Mouse (Mus musculus) midbrain, postnatal 0 days (tissue): ENCODE data around the gene Ldhb. TPM values are rescaled to one million over a fixed set of nuclear protein-coding genes. Genes with fewer than 3 reads are reported as not detected.

Source experiments
- ATAC-seq: fragments of 200-750 bp; cut with Nextera tagmentation; 2 replicates; pipeline ENCODE4 v1.8.0; 2017; ENCODE audit warnings: moderate number of reproducible peaks, mild to moderate bottlenecking, moderate TSS enrichment, moderate library complexity; ENCODE audit not compliant: low FRiP score
- DNase-seq: peaks from one replicate; pipeline ENCODE4 v3.0.0-alpha.2; 2015; ENCODE audit warnings: low spot score
- H3K27ac ChIP-seq: fragments of 300-500 bp; sonication (generic); 2 replicates; pipeline ENCODE4 v1.5.1; 2014; ENCODE audit warnings: low read depth, mild to moderate bottlenecking, low read length, mixed read lengths
- H3K27me3 ChIP-seq: fragments of 300-500 bp; sonication (generic); 2 replicates; pipeline ENCODE4 v1.6.1; 2014; ENCODE audit warnings: low read length, control low read depth, mixed read lengths; ENCODE audit not compliant: insufficient read depth
- H3K36me3 ChIP-seq: fragments of 300-500 bp; sonication (generic); 2 replicates; pipeline ENCODE4 v1.6.1; 2014; ENCODE audit warnings: low read length, control low read depth, mixed read lengths; ENCODE audit not compliant: insufficient read depth
- H3K4me1 ChIP-seq: fragments of 300-500 bp; sonication (generic); 2 replicates; pipeline ENCODE4 v1.6.1; 2014; ENCODE audit warnings: mild to moderate bottlenecking, control low read depth, antibody characterized with exemption, low read length, mixed read lengths; ENCODE audit not compliant: insufficient read depth
- H3K4me2 ChIP-seq: fragments of 300-500 bp; sonication (generic); 2 replicates; pipeline ENCODE4 v1.6.1; 2014; ENCODE audit warnings: low read depth, mild to moderate bottlenecking, low read length, mixed read lengths; ENCODE audit not compliant: poor library complexity, severe bottlenecking
- H3K4me3 ChIP-seq: fragments of 300-500 bp; sonication (generic); 2 replicates; pipeline ENCODE4 v1.5.1; 2014; ENCODE audit warnings: low read depth, mild to moderate bottlenecking, low read length, moderate library complexity
- H3K9ac ChIP-seq: fragments of 300-500 bp; sonication (generic); replicated peaks from 2 replicates; pipeline ENCODE4 v1.6.1; 2014; ENCODE audit warnings: mild to moderate bottlenecking, low read length, moderate library complexity, mixed read lengths; ENCODE audit not compliant: poor library complexity, severe bottlenecking
- H3K9me3 ChIP-seq: fragments of 300-500 bp; sonication (generic); 2 replicates; pipeline ENCODE4 v1.6.1; 2016; ENCODE audit warnings: low read length, control low read depth
- CTCF ChIP-seq: IDR thresholded peaks from 2 replicates; pipeline ENCODE4 v1.5.1; 2016; ENCODE audit warnings: antibody characterized with exemption, mild to moderate bottlenecking
- WGBS: fragments of 180-500 bp; shearing (Covaris S2); extraction: QIAGEN DNeasy Blood & Tissue Kit; methylation state at CpG from one replicate; pipeline ENCODE4 v1.1.7; 2014; 5-methylcytosine and 5-hydroxymethylcytosine counted together
- polyA plus RNA-seq: library from polyadenylated mRNA; unstranded; fragments of >200 nt; fragmentation: Nextera tagmentation; extraction: Ambion mirVana; gene quantifications from 2 replicates; pipeline ENCODE4 v1.2.1, GENCODE M21; 2015
- total RNA-seq: library from RNA; depleted of rRNA; stranded (reverse); fragments of >200 nt; gene quantifications from 2 replicates; pipeline ENCODE4 v1.2.3, GENCODE M21; 2014; rRNA removed

Ldhb gene
- total and polyA plus RNA-seq, 2 experiments from 2014 or later: 216 to 498 TPM

GRCm38 (mm10) chr6:142453311-142453710 lies 54.4 kb downstream of the Ldhb start:
- Histone ChIP-seq H3K9ac (no peak overlapping the region), H3K27ac (no peak overlapping the region), H3K36me3 (no peaks in the 10 kb centered on the region), H3K4me1 (no peaks in the 10 kb centered on the region; the same call in 1 of the 2 replicates), H3K4me3 (no peak overlapping the region), H3K9me3 (no peaks in the 10 kb centered on the region), H3K4me2 (no peak overlapping the region), H3K27me3 (no peaks in the 10 kb centered on the region)
- no peak for DNase-seq
- 84% methylated on average over 2 of the region's 2 CpGs for WGBS
- TF ChIP-seq CTCF: no peak
- ATAC-seq: no peak

- no peak overlapping the region for H3K27ac ChIP-seq
- no peak for DNase-seq
- ATAC-seq: no peak
- H3K4me3 ChIP-seq: no peak overlapping the region
- H3K9ac ChIP-seq: no peak overlapping the region
- H3K4me2 ChIP-seq: no peak overlapping the region
- no peak for TF ChIP-seq CTCF
- no peaks in the 10 kb centered on the region for H3K4me1 ChIP-seq
- H3K27me3 ChIP-seq: no peaks in the 10 kb centered on the region
- no peaks in the 10 kb centered on the region for H3K9me3 ChIP-seq
- 81% methylated on average over 12 of the region's 12 CpGs for WGBS
- no peaks in the 10 kb centered on the region for H3K36me3 ChIP-seq
These were observed 56.4 kb downstream of the Ldhb start for GRCm38 (mm10) chr6:142451381-142451780.

Other genes with a start within 250 kb of the Ldhb start
- not detected in 2 replicates for gene Iapp, start 209.5 kb downstream of the Ldhb start, total RNA-seq
- 0.31 TPM in 1 of 2 replicates, not detected in the other for gene Iapp, start 209.5 kb downstream of the Ldhb start, polyA plus RNA-seq
- gene Slco1a5, start 185.0 kb downstream of the Ldhb start, total RNA-seq: 0.05 and 0.66 TPM in 2 replicates
- 0.51 and 0.60 TPM in 2 replicates for gene Slco1a5, start 185.0 kb downstream of the Ldhb start, polyA plus RNA-seq
- gene Pyroxd1, start 162.3 kb downstream of the Ldhb start, total RNA-seq: 13.5 and 17.7 TPM in 2 replicates
- 18.2 and 20.3 TPM in 2 replicates for gene Pyroxd1, start 162.3 kb downstream of the Ldhb start, polyA plus RNA-seq
- 12.8 and 16.8 TPM in 2 replicates for gene Recql, start 120.9 kb downstream of the Ldhb start, total RNA-seq
- 16.2 and 18.7 TPM in 2 replicates for gene Recql, start 120.9 kb downstream of the Ldhb start, polyA plus RNA-seq
- gene Golt1b, start 120.7 kb downstream of the Ldhb start, total RNA-seq: 46.3 and 52.9 TPM in 2 replicates
- 72.7 and 74.6 TPM in 2 replicates for gene Golt1b, start 120.7 kb downstream of the Ldhb start, polyA plus RNA-seq
- gene Spx, start 94.5 kb downstream of the Ldhb start, total RNA-seq: 2.2 and 7.0 TPM in 2 replicates
- 5.5 and 7.7 TPM in 2 replicates for gene Spx, start 94.5 kb downstream of the Ldhb start, polyA plus RNA-seq
- gene Gys2, start 34.8 kb downstream of the Ldhb start, total RNA-seq: 0.24 TPM in 1 of 2 replicates, not detected in the other
- gene Gys2, start 34.8 kb downstream of the Ldhb start, polyA plus RNA-seq: 0.06 and 0.25 TPM in 2 replicates
- 7.6 and 10.5 TPM in 2 replicates for gene Kcnj8, start 63.7 kb upstream of the Ldhb start, total RNA-seq
- 7.3 and 8.5 TPM in 2 replicates for gene Kcnj8, start 63.7 kb upstream of the Ldhb start, polyA plus RNA-seq
- gene Abcc9, start 194.4 kb upstream of the Ldhb start, total RNA-seq: 9.7 and 10.7 TPM in 2 replicates
- 1.9 and 2.3 TPM in 2 replicates for gene Abcc9, start 194.4 kb upstream of the Ldhb start, polyA plus RNA-seq
- gene Cmas, start 248.7 kb upstream of the Ldhb start, total RNA-seq: 105 and 111 TPM in 2 replicates
- gene Cmas, start 248.7 kb upstream of the Ldhb start, polyA plus RNA-seq: 208 and 220 TPM in 2 replicates